Mouse (Mus musculus) hindbrain, embryonic 12.5 days (tissue): ENCODE results near the gene Actr1b. TPM values are rescaled to one million over a fixed set of nuclear protein-coding genes. Genes with fewer than 3 reads are reported as not detected.

Source experiments
- ATAC-seq: fragments of 200-750 bp; cut with Nextera tagmentation; 2 replicates; pipeline ENCODE4 v1.8.0; 2017; ENCODE audit warnings: moderate TSS enrichment; ENCODE audit not compliant: low FRiP score
- H3K27ac ChIP-seq: fragments of 300-500 bp; sonication (generic); 2 replicates; pipeline ENCODE4 v1.5.1; 2016; ENCODE audit warnings: mild to moderate bottlenecking
- H3K27me3 ChIP-seq: fragments of 300-500 bp; sonication (generic); 2 replicates; pipeline ENCODE4 v1.6.1; 2016; ENCODE audit warnings: mild to moderate bottlenecking
- H3K36me3 ChIP-seq: fragments of 300-500 bp; sonication (generic); 2 replicates; pipeline ENCODE4 v1.6.1; 2016; ENCODE audit warnings: mild to moderate bottlenecking
- H3K4me1 ChIP-seq: fragments of 300-500 bp; sonication (generic); 2 replicates; pipeline ENCODE4 v1.6.1; 2016
- H3K4me2 ChIP-seq: fragments of 300-500 bp; sonication (generic); replicated peaks from 2 replicates; pipeline ENCODE4 v1.6.1; 2016; ENCODE audit warnings: mild to moderate bottlenecking
- H3K4me3 ChIP-seq: fragments of 300-500 bp; sonication (generic); 2 replicates; pipeline ENCODE4 v1.5.1; 2016; ENCODE audit warnings: mild to moderate bottlenecking
- H3K9ac ChIP-seq: fragments of 300-500 bp; sonication (generic); 2 replicates; pipeline ENCODE4 v1.6.1; 2016; ENCODE audit warnings: mild to moderate bottlenecking, moderate library complexity
- H3K9me3 ChIP-seq: fragments of 300-500 bp; sonication (generic); replicated peaks from 2 replicates; pipeline ENCODE4 v1.6.1; 2016; ENCODE audit warnings: mild to moderate bottlenecking
- WGBS: fragments of 180-500 bp; shearing (Covaris S2); methylation state at CpG from one replicate; pipeline ENCODE4 v1.1.7; 2016; 5-methylcytosine and 5-hydroxymethylcytosine counted together
- microRNA-seq: library from miRNA; unstranded; fragments of <30 nt; microRNA quantifications from one replicate; pipeline ENCODE4, GENCODE M21; 2017
- polyA plus RNA-seq: library from polyadenylated mRNA; unstranded; fragments of >200 nt; fragmentation: Nextera tagmentation; extraction: Ambion mirVana; gene quantifications from 2 replicates; pipeline ENCODE4 v1.2.1, GENCODE M21; 2016

The Actr1b gene
- polyA plus RNA-seq, 1 experiment from 2014 or later = 104 TPM

DNA sequence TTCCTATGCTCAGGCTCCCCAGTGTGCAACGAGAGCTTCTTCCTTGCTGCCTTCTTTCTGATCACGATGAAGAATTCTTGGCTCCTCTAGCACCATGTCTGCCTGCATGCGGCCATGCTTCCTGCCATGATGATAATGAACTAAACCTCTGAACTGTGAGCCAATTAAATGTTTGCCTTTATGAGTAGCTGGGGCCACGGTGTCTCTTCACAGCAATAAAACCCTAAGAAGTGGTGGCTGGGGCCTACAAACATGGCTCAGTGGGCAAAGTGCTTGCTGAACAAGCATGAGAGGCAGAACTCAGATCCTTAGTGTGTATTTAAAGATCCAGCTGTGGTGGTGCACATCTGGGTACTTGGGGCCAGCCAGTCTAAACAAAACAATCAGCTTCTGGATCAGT is 48.3 kb downstream of the Actr1b start:
- no peak overlapping the region for H3K27ac ChIP-seq
- no peaks in the 10 kb centered on the region for H3K27me3 ChIP-seq
- H3K36me3 ChIP-seq = no peaks in the 10 kb centered on the region
- H3K4me1 ChIP-seq = no peaks in the 10 kb centered on the region
- H3K9me3 ChIP-seq = no peaks in the 10 kb centered on the region
- H3K9ac ChIP-seq = no peak overlapping the region
- 62% methylated on average over 4 of the region's 4 CpGs for WGBS
- no peak overlapping the region for H3K4me2 ChIP-seq
- no peak for ATAC-seq
- no peak overlapping the region for H3K4me3 ChIP-seq

DNA sequence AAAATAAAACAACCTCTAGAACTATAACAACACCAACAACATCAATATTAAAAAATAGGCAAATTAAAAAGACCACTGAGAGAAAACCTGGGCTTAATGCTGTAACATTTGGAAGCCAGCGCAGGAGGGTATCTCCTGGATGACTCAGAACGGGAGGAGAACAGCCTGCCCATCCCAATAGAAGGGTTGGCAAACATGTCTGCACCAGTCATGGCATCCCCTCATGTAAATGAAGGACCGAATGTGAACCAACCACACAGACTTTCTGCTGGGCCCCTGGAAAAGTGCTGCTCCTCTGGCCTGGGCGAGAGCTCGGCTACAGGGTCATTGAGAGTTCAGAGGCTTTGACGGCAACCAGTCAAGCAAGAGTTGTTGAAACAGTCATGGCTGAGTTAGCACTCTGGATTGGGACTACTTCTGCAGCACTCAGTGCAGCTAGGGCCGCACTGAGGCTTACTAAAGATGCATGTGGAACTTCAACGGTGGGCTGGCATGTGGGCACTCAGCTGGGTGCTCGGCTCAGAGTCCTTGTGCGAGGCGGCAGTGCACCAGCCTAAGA is 49.0 kb downstream of the Actr1b start:
- Histone ChIP-seq H3K9ac (no peak overlapping the region), H3K4me1 (no peaks in the 10 kb centered on the region), H3K4me3 (no peak overlapping the region), H3K36me3 (no peaks in the 10 kb centered on the region), H3K4me2 (no peak overlapping the region), H3K9me3 (no peaks in the 10 kb centered on the region), H3K27me3 (no peaks in the 10 kb centered on the region), H3K27ac (no peak overlapping the region)
- WGBS = 62% methylated on average over 11 of the region's 11 CpGs
- ATAC-seq = no peak

DNA sequence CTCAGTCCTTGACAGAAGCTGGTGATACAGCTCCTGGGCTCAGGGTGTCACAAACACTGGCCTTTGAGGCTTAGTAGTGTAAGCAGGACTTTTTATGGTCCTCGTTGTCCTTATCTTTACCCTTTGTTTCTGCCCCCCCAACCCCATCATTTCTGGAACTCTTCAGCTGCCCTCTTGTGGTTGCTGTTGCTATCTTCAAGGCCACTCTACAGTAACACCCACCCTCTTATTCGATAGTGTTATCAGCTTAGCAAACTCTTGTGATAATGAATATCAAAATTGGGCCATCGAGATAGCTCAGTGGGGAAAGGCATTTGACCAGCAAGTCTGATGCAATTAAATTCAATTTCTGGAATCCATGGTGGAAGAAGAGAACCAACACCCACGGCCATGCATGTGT is 49.8 kb downstream of the Actr1b start:
- Histone ChIP-seq H3K36me3 (no peaks in the 10 kb centered on the region), H3K9me3 (no peaks in the 10 kb centered on the region), H3K4me2 (no peak overlapping the region), H3K27ac (no peak overlapping the region), H3K9ac (no peak overlapping the region), H3K4me1 (no peaks in the 10 kb centered on the region), H3K4me3 (no peak overlapping the region), H3K27me3 (no peaks in the 10 kb centered on the region)
- WGBS = 74% methylated on average over 4 of the region's 4 CpGs
- no peak for ATAC-seq

DNA sequence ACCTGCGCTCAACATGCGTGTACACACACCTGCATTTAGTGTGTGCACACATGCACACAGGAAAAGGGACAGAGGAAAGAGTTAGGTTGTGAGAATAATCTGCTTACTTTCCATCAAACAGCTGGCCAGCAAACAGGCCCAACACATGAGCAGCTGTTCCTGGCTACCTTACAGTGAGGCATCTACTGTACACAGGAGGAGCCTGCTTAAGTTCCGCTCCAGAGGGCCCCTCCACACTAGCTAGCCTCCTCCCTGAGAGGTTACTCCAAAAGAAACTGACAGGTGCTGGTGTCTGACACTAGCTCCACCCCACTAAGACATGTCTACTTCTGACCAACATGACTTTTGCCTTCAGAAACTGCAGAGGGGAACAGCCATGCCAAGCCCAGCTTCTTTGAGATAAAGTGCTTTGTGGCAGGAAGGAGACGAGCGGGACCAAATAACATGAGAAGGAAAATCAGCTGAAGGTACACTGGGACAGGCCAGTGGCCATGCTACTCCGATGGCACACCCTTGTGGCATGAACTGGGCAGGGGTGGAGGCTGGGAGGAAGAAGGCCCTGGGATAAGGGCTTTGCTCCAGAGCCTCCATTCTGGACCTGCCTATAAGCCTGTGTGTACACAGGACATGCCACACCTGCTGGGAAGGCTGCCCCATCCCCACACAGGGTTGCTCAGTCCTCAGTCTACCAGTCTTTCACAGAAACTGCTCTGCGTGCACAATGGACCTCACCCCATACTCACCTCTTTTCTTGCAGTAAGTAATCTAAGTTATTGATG is 55.4 kb downstream of the Actr1b start:
- WGBS = 85% methylated on average over 7 of the region's 7 CpGs
- Histone ChIP-seq H3K27me3 (no peaks in the 10 kb centered on the region), H3K9me3 (no peaks in the 10 kb centered on the region), H3K27ac (no peak overlapping the region), H3K4me1 (no peaks in the 10 kb centered on the region), H3K4me2 (no peak overlapping the region), H3K9ac (no peak overlapping the region), H3K4me3 (no peak overlapping the region), H3K36me3 (no peaks in the 10 kb centered on the region)
- no peak for ATAC-seq

DNA sequence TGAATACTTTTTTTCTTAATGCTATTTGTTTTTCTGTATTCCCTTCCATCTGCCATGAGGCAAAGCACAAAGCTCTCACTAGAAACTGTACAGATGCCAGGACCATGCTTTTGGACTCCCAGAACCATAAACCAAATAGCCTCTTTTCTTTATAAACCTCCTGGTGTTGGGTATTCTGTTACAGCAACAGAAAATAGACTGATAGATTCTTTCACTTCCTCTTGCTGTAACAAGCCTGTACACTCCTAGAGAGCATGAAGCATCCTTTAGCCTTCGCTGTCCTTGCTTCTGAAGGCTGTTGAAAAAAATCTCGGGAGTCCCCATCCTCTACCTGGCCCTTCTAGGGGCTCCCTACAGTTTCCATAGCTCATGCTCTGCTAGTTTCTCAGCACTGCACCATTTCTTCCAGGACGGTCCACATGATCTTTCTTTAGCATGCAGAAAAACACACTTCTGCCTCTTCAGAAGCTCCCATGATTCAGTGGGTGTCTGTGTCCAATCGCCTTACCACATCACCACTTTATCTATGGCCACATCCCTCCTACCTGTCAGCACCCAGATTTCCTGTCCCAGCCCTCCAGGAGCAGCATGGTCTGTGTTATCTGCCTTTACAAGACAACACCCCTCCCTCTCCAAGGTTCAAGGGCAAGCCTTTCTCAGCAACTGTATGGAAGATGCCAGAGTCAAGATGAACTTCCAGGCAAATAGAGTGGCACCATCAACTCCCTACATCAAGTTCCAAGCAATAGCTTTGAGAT is 56.4 kb downstream of the Actr1b start:
- no peak overlapping the region for H3K4me2 ChIP-seq
- no peak for ATAC-seq
- no peak overlapping the region for H3K27ac ChIP-seq
- H3K36me3 ChIP-seq = no peaks in the 10 kb centered on the region
- H3K9ac ChIP-seq = no peak overlapping the region
- WGBS = 79% methylated on average over 4 of the region's 4 CpGs
- no peak overlapping the region for H3K4me3 ChIP-seq
- no peaks in the 10 kb centered on the region for H3K27me3 ChIP-seq
- H3K9me3 ChIP-seq = no peaks in the 10 kb centered on the region
- no peaks in the 10 kb centered on the region for H3K4me1 ChIP-seq

DNA sequence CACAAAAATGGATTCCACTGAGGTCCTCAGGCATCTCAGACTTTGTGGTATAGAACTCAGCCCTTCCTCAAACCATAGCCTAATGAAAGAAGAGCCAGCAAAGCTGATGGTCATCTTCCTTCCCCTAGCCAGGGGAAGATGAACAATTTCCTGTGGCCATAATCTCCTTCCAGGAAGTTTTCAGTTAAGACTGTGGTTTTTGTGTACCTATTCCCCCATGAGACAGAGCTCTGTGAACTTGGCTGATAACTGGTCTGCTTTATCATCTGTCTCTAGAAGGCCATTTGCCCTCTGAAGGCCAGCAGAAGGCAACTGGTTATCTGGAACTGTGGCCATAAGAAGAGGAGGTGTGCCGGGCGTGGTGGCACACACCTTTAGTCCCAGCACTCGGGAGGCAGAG is 58.0 kb downstream of the Actr1b start:
- WGBS = 87% methylated on average over 3 of the region's 3 CpGs

DNA sequence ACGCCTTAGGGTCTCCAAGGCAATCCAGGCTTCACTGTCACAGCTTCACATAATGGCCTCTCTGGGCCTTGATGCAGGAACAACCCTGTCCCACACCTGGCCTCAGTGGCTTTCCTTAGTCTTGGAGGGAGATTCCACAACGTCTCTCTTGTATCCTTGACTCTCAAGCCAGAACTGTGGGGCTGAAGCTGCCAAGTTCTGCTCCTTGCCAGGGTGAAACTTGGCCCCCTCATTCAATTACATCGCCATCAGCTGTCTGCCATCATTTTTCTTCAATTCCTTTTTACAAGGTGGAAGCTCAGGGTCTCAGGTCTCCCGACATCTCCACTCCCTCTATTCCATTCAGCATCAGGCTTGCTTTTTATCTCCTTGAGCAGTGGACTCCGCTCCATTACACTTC is 59.2 kb downstream of the Actr1b start:
- Histone ChIP-seq H3K27ac (no peak overlapping the region), H3K4me1 (no peaks in the 10 kb centered on the region), H3K36me3 (no peaks in the 10 kb centered on the region), H3K4me3 (no peak overlapping the region), H3K4me2 (no peak overlapping the region), H3K9me3 (no peaks in the 10 kb centered on the region), H3K27me3 (no peaks in the 10 kb centered on the region), H3K9ac (no peak overlapping the region)
- 75% methylated on average over 5 of the region's 5 CpGs for WGBS
- no peak for ATAC-seq

More for the DNA sequence above, 58.0 kb downstream of the Actr1b start:
- H3K4me1 ChIP-seq = no peaks in the 10 kb centered on the region
- no peak overlapping the region for H3K4me3 ChIP-seq
- no peaks in the 10 kb centered on the region for H3K27me3 ChIP-seq
- no peak overlapping the region for H3K27ac ChIP-seq
- no peak overlapping the region for H3K4me2 ChIP-seq
- H3K9me3 ChIP-seq = no peaks in the 10 kb centered on the region
- no peak for ATAC-seq
- H3K36me3 ChIP-seq = no peaks in the 10 kb centered on the region
- H3K9ac ChIP-seq = no peak overlapping the region

Small RNAs within 50 kb of the gene (microRNA-seq; reads per million reads assigned to microRNA genes)
- not detected for gene Gm24133

Other genes starting within 250 kb of the Actr1b start
- gene Cnnm4, start 242.8 kb downstream of the Actr1b start, polyA plus RNA-seq = 11.3 and 11.5 TPM in 2 replicates
- 4.5 and 4.6 TPM in 2 replicates for gene Cnnm3, start 202.6 kb downstream of the Actr1b start, polyA plus RNA-seq
- 14.6 and 18.8 TPM in 2 replicates for gene Ankrd23, start 177.5 kb downstream of the Actr1b start, polyA plus RNA-seq
- gene Gm42417, start 175.0 kb downstream of the Actr1b start, polyA plus RNA-seq = not detected in 2 replicates
- gene Ankrd39, start 167.0 kb downstream of the Actr1b start, polyA plus RNA-seq = 17.8 and 18.8 TPM in 2 replicates
- 33.4 and 35.6 TPM in 2 replicates for gene Sema4c, start 156.1 kb downstream of the Actr1b start, polyA plus RNA-seq
- gene Fam178b, start 31.2 kb downstream of the Actr1b start, polyA plus RNA-seq = 0.67 TPM in 1 of 2 replicates, not detected in the other
- gene Cox5b, start 23.0 kb downstream of the Actr1b start, polyA plus RNA-seq = 430 and 502 TPM in 2 replicates
- gene 4933424G06Rik, start 4.3 kb downstream of the Actr1b start, polyA plus RNA-seq = not detected in 2 replicates
- 0.34 and 0.39 TPM in 2 replicates for gene Zap70, start 47.4 kb upstream of the Actr1b start, polyA plus RNA-seq
- gene Tmem131, start 229.2 kb upstream of the Actr1b start, polyA plus RNA-seq = 18.2 and 21.1 TPM in 2 replicates